Mouse (Mus musculus) subcutaneous adipose tissue, adult 2 months (tissue): ENCODE data around the gene 1700074P13Rik. TPM values are rescaled to one million over a fixed set of nuclear protein-coding genes. Genes with fewer than 3 reads are reported as not detected.

Source experiments
- polyA plus RNA-seq: library from polyadenylated mRNA; depleted of rRNA; stranded (reverse); fragments of >200 nt; gene quantifications from 2 replicates; pipeline ENCODE4 v1.2.3, GENCODE M21; 2012; ENCODE audit warnings: low replicate concordance; rRNA removed

Gene 1700074P13Rik
- polyA plus RNA-seq, result not detected in 2 replicates

GRCm38 (mm10) chr6:40940457-40940856 lies at the start of gene 1700074P13Rik:
TSS of gene 1700074P13Rik (minus strand) at chr6:40940557.

GRCm38 (mm10) chr6:40964454-40964853 lies 24.1 kb upstream of the 1700074P13Rik start, which contains the start of gene 1810009J06Rik:
TSS of gene 1810009J06Rik (plus strand) at chr6:40964754.

GRCm38 (mm10) chr6:40951770-40952169 lies 11.4 kb upstream of the 1700074P13Rik start, which contains the start of gene Gm4744:
TSS of gene Gm4744 (minus strand) at chr6:40951870.

GRCm38 (mm10) chr6:40900287-40900686 lies 40.1 kb downstream of the 1700074P13Rik start, which contains the start of gene Prss58:
TSS of gene Prss58 (minus strand) at chr6:40900387.

GRCm38 (mm10) chr6:40887394-40887793 lies 53.0 kb downstream of the 1700074P13Rik start, which contains the start of gene Moxd2:
TSS of gene Moxd2 (minus strand) at chr6:40887494.

Other genes starting within 250 kb of the 1700074P13Rik start
- gene Moxd2, start 53.1 kb downstream of the 1700074P13Rik start, polyA plus RNA-seq, result not detected in 2 replicates
- gene Prss58, start 40.2 kb downstream of the 1700074P13Rik start, polyA plus RNA-seq, result not detected in 2 replicates
- gene Gm4744, start 11.3 kb upstream of the 1700074P13Rik start, polyA plus RNA-seq, result not detected in 2 replicates
- gene 1810009J06Rik, start 24.2 kb upstream of the 1700074P13Rik start, polyA plus RNA-seq, result not detected in 2 replicates
- gene Gm2663, start 58.9 kb upstream of the 1700074P13Rik start, polyA plus RNA-seq, result not detected in 2 replicates
- 0.06 and 0.10 TPM in 2 replicates for gene 2210010C04Rik, start 95.0 kb upstream of the 1700074P13Rik start, polyA plus RNA-seq